Mouse (Mus musculus) heart, embryonic 11.5 days (tissue): Measurements from ENCODE around the gene Capn10. TPM values are rescaled to one million over a fixed set of nuclear protein-coding genes. Genes with fewer than 3 reads are reported as not detected.

Experiments used
- ATAC-seq: fragments of 200-750 bp; cut with Nextera tagmentation; replicated peaks from 2 replicates; pipeline ENCODE4 v1.8.0; 2017; ENCODE audit warnings: moderate library complexity; ENCODE audit not compliant: insufficient number of reproducible peaks, low FRiP score, low TSS enrichment
- H3K27ac ChIP-seq: fragments of 300-500 bp; sonication (generic); 2 replicates; pipeline ENCODE4 v1.5.1; 2014; ENCODE audit warnings: mild to moderate bottlenecking, low read depth, low read length
- H3K27me3 ChIP-seq: fragments of 300-500 bp; sonication (generic); 2 replicates; pipeline ENCODE4 v1.6.1; 2014; ENCODE audit warnings: mild to moderate bottlenecking, low read length, mixed read lengths; ENCODE audit not compliant: control insufficient read depth, insufficient read depth
- H3K36me3 ChIP-seq: fragments of 300-500 bp; sonication (generic); 2 replicates; pipeline ENCODE4 v1.6.1; 2014; ENCODE audit warnings: mild to moderate bottlenecking, low read length, moderate library complexity, mixed read lengths; ENCODE audit not compliant: control insufficient read depth, insufficient read depth
- H3K4me1 ChIP-seq: fragments of 300-500 bp; sonication (generic); 2 replicates; pipeline ENCODE4 v1.6.1; 2014; ENCODE audit warnings: low read length; ENCODE audit not compliant: control insufficient read depth, insufficient read depth
- H3K4me2 ChIP-seq: fragments of 300-500 bp; sonication (generic); 2 replicates; pipeline ENCODE4 v1.6.1; 2014; ENCODE audit warnings: mild to moderate bottlenecking, moderate library complexity
- H3K4me3 ChIP-seq: fragments of 300-500 bp; sonication (generic); 2 replicates; pipeline ENCODE4 v1.5.1; 2014; ENCODE audit warnings: low read depth, low read length
- H3K9ac ChIP-seq: fragments of 300-500 bp; sonication (generic); 2 replicates; pipeline ENCODE4 v1.6.1; 2014; ENCODE audit warnings: mild to moderate bottlenecking, low read depth, low read length, moderate library complexity
- H3K9me3 ChIP-seq: fragments of 300-500 bp; sonication (generic); replicated peaks from 2 replicates; pipeline ENCODE4 v1.6.1; 2016; ENCODE audit warnings: low read length; ENCODE audit not compliant: control insufficient read depth
- WGBS: fragments of 180-500 bp; shearing (Covaris S2); extraction: QIAGEN DNeasy Blood & Tissue Kit; methylation state at CpG from one replicate; pipeline ENCODE4 v1.1.7; 2014; ENCODE audit not compliant: insufficient replicate concordance; 5-methylcytosine and 5-hydroxymethylcytosine counted together
- polyA plus RNA-seq: library from polyadenylated mRNA; unstranded; fragments of >200 nt; fragmentation: Nextera tagmentation; extraction: Ambion mirVana; gene quantifications from 2 replicates; pipeline ENCODE4 v1.2.1, GENCODE M21; 2014

Capn10 gene
- polyA plus RNA-seq, 1 experiment from 2014 or later = 11.8 TPM

- WGBS = 60% methylated on average over 1 of the region's 1 CpGs
- peak overlapping the region; percentile 98 for H3K4me2 ChIP-seq
- peaks cover 24% of the 10 kb centered on the region for H3K4me1 ChIP-seq
- no peak for ATAC-seq
- H3K9ac ChIP-seq = no peak overlapping the region; the same call in 1 of the 2 replicates
- H3K27me3 ChIP-seq = no peaks in the 10 kb centered on the region
- H3K36me3 ChIP-seq = peaks cover 9% of the 10 kb centered on the region
- no peaks in the 10 kb centered on the region for H3K9me3 ChIP-seq
- no peak overlapping the region for H3K27ac ChIP-seq
- H3K4me3 ChIP-seq = peak overlapping the region; percentile 74; the same call in 1 of the 2 replicates
Observed at GRCm38 (mm10) chr1:92912286-92912685, 21.9 kb upstream of the Capn10 start.

DNA sequence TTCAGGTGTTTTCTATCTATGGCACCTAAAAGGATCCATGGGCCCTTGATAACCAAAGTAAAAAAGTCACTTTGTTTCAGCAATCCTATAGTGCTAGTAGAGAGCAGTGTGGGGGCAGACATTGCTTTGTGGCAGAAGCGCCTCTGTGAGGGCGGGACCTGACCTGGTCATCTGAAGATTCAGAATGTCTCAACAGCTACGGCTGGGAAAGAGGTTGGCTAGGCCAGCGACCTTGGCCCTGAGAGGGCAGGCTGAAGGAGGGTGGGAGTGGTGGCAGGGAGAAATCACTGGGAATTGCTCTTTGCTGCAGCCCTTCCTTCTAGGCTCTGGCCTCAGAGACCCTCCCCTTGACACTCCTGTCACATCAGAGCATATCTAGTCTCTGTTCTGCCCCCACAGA lies 19.9 kb upstream of the Capn10 start:
- no peak for ATAC-seq
- Histone ChIP-seq H3K4me1 (peaks cover 20% of the 10 kb centered on the region), H3K36me3 (peaks cover 17% of the 10 kb centered on the region), H3K4me3 (no peak overlapping the region), H3K9ac (no peak overlapping the region), H3K27ac (no peak overlapping the region), H3K27me3 (no peaks in the 10 kb centered on the region), H3K9me3 (no peaks in the 10 kb centered on the region), H3K4me2 (no peak overlapping the region)
- WGBS = 61% methylated on average over 4 of the region's 4 CpGs

DNA sequence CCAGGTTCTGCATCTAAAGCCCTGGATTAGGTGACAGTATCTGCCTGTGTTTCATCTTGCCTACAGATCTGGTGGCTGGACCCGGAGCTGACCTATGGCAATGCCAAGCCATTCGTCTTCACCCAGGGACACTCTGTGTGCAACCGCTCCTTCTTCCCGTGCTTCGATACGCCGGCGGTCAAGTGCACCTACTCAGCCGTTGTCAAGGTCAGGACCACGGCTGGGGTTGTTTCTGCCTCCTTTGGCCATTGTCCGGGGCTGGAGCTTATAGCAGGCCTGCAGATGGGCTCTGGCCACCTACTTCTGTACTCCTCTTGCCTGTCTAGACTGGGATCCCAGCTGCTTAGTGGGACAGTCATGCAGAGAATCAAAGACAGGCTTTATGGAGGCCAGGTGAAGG lies 19.2 kb upstream of the Capn10 start:
- 92% methylated on average over 11 of the region's 11 CpGs for WGBS
- no peak for ATAC-seq

GRCm38 (mm10) chr1:92916725-92917124 lies 17.5 kb upstream of the Capn10 start:
- WGBS = 91% methylated on average over 9 of the region's 9 CpGs
- Histone ChIP-seq H3K9me3 (no peaks in the 10 kb centered on the region), H3K9ac (no peak overlapping the region), H3K4me3 (no peak overlapping the region), H3K27me3 (no peaks in the 10 kb centered on the region), H3K36me3 (peaks cover 26% of the 10 kb centered on the region), H3K4me2 (no peak overlapping the region), H3K27ac (no peak overlapping the region), H3K4me1 (peaks cover 8% of the 10 kb centered on the region)
- no peak for ATAC-seq

More for the DNA sequence above, 19.2 kb upstream of the Capn10 start:
- Histone ChIP-seq H3K9me3 (no peaks in the 10 kb centered on the region), H3K27ac (no peak overlapping the region), H3K4me3 (no peak overlapping the region), H3K27me3 (no peaks in the 10 kb centered on the region), H3K4me1 (peaks cover 16% of the 10 kb centered on the region), H3K36me3 (peaks cover 24% of the 10 kb centered on the region), H3K4me2 (no peak overlapping the region), H3K9ac (no peak overlapping the region)

DNA sequence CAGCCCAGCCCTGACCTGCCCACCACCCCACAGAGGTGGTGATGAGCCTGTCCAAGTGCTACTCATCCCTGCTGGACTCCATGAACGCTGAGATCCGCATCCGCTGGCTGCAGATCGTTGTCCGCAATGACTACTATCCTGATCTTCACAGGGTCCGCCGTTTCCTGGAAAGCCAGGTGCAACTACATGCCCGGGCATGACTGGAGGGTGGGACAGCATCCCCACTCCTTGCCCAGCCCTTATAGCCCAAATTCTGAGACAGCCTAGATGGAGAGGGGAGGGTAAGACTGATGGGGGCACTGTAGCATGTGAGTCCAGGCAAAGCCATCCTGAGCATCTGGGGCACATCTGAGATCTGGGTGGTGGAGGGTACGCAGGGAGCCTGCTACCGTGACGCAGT lies 15.0 kb upstream of the Capn10 start:
- no peak overlapping the region for H3K9ac ChIP-seq
- no peaks in the 10 kb centered on the region for H3K4me1 ChIP-seq
- peaks cover 26% of the 10 kb centered on the region for H3K36me3 ChIP-seq
- H3K4me2 ChIP-seq = no peak overlapping the region
- 94% methylated on average over 11 of the region's 11 CpGs for WGBS
- no peak overlapping the region for H3K4me3 ChIP-seq
- H3K27me3 ChIP-seq = no peaks in the 10 kb centered on the region
- no peaks in the 10 kb centered on the region for H3K9me3 ChIP-seq
- no peak for ATAC-seq
- no peak overlapping the region for H3K27ac ChIP-seq

DNA sequence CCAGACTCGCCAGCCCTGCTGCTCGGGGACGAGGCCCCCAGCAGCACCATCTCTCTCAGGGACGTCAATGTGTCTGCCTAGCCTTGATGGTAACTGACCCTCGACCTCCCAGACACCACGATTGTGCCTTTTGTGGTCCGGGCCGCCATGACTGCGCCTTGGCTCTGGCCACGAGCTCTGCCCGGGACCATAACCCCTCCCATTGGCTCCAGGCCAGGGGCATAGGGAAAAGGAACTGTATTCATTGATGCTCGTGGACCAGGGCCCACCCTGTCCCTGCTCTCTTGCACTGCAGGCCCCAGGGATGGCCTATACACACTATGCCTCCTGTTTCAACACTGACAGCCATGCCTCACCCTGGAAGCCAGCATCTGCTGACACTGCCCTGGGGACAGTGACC lies 14.4 kb upstream of the Capn10 start:
- H3K36me3 ChIP-seq = peaks cover 26% of the 10 kb centered on the region
- no peak overlapping the region for H3K4me3 ChIP-seq
- no peak overlapping the region for H3K27ac ChIP-seq
- 0 out of 2 replicates have a peak, but pooled peaks have one; percentile 18 for ATAC-seq
- H3K4me2 ChIP-seq = no peak overlapping the region
- H3K4me1 ChIP-seq = no peaks in the 10 kb centered on the region
- no peaks in the 10 kb centered on the region for H3K27me3 ChIP-seq
- no peaks in the 10 kb centered on the region for H3K9me3 ChIP-seq
- 88% methylated on average over 12 of the region's 12 CpGs for WGBS
- no peak overlapping the region for H3K9ac ChIP-seq

DNA sequence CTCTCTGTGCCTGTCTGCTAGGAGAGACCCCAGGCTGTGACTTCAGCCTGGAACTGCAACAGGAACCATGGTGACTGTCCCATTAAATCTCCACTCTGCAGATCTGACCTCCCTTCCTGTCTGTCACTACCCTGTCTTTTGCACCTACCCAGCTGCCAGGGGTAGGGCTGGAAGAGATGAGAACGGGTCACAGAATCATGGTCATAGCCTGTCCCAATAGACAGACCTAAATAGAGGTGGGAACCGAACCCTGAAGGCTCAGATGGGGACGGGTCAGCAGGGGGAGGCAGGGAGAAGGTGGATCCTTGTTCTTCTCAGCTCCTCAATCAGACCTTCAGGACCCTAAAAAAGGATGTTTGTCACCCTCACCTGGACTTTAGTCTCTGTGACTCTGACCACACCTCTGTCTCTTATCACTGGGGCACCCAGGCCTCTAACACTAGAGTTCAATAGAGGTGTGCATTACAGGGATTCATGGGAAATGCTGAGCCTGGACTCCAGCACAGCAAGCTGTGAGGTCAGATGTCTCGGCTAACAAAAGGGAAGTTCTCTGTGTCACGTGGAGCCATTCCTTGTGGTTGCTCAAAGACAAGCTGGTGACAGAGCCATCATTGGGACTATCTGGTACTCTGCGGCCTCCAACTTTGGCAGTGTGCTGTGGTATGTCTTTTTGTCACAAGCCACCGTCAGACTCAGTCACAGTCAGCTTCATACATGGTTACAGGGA lies 13.5 kb upstream of the Capn10 start:
- no peaks in the 10 kb centered on the region for H3K27me3 ChIP-seq
- no peak overlapping the region for H3K4me2 ChIP-seq
- peaks cover 21% of the 10 kb centered on the region for H3K36me3 ChIP-seq
- H3K9me3 ChIP-seq = no peaks in the 10 kb centered on the region
- H3K4me1 ChIP-seq = no peaks in the 10 kb centered on the region
- no peak overlapping the region for H3K4me3 ChIP-seq
- no peak overlapping the region for H3K9ac ChIP-seq
- 81% methylated on average over 7 of the region's 7 CpGs for WGBS
- ATAC-seq = no peak
- H3K27ac ChIP-seq = no peak overlapping the region

GRCm38 (mm10) chr1:92921496-92921895 lies 12.7 kb upstream of the Capn10 start:
- Histone ChIP-seq H3K9ac (no peak overlapping the region), H3K4me2 (no peak overlapping the region; the same call in 1 of the 2 replicates), H3K4me3 (no peak overlapping the region), H3K4me1 (no peaks in the 10 kb centered on the region), H3K9me3 (no peaks in the 10 kb centered on the region), H3K36me3 (peaks cover 17% of the 10 kb centered on the region), H3K27ac (no peak overlapping the region), H3K27me3 (no peaks in the 10 kb centered on the region)
- 72% methylated on average over 4 of the region's 4 CpGs for whole genome bisulfite sequencing
- no peak for ATAC-seq

GRCm38 (mm10) chr1:92930171-92930706 lies 3.9 kb upstream of the Capn10 start:
- Histone ChIP-seq H3K9me3 (no peaks in the 10 kb centered on the region; the same call in 1 of the 2 replicates), H3K36me3 (no peaks in the 10 kb centered on the region), H3K27ac (no peak overlapping the region), H3K9ac (no peak overlapping the region), H3K4me2 (no peak overlapping the region), H3K27me3 (no peaks in the 10 kb centered on the region), H3K4me3 (no peak overlapping the region), H3K4me1 (peaks cover 3% of the 10 kb centered on the region)
- ATAC-seq = no peak
- 44% methylated on average over 1 of the region's 1 CpGs for WGBS
